Mouse (Mus musculus): ENCODE results near the gene Gprin2. TPM values are rescaled to one million over a fixed set of nuclear protein-coding genes. Genes with fewer than 3 reads are reported as not detected.

Gene Gprin2
- polyA plus RNA-seq, 1 experiment from 2014 or later, result 0.02 TPM

DNA sequence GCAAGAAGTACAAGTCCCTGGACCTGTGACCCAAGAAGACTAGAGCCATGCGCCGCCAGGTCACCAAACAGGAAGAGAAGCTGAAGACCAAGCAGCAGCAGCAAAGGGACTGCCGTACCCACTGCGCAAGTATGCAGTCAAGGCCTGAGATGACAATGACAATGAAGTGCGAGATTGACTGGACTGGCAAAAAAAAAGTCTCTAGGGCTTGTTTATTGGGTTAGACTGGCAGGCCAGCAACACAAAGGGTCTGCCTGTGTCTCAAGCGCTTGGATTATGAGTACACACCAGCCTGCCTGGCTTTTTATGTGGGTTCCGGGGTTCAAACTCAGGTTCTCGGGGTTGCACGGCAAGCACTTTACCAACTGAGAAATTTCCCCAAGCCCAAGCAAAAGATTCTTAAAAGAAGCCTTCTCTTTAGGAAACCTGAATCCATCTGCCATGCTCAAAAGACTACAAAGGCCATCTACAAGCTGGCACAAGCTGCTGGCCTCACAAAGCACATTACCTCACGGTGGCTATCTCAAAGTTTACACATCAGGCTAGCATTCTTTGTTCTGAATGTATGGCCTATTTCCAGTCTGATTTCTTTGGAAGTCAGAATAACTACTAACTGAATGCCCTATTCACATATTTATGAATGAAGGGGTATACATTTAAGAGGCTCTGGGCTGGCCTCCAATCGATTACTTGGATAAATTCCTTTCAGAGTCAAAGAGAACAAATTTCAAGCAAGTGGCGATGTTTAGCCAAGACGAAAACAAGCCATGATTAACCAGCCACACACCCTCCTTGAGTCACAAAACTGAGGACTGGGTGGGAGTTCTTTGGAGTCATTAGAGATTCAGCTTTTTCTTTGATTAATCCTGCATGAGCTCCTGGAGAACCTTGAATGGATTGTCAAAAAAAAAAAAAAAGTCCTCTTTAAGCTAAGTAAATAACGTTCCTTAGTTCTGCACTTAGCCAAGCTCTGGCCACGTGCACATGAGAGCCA lies 61.5 kb downstream of the Gprin2 start:
- Histone ChIP-seq H3K4me2 (ENCODE audit: low read depth, low read length) (no peak overlapping the region), H3K4me1 (ENCODE audit: control insufficient read depth, low read depth, low read length) (no peaks in the 10 kb centered on the region), H3K27ac (ENCODE audit: low read length) (no peak overlapping the region), H3K36me3 (ENCODE audit: control insufficient read depth, insufficient read depth) (no peaks in the 10 kb centered on the region), H3K9ac (ENCODE audit: low read depth, low read length) (no peak overlapping the region), H3K4me3 (ENCODE audit: low read depth, low read length) (no peak overlapping the region), H3K9me3 (replicated peaks; ENCODE audit: control insufficient read depth, low read length) (no peaks in the 10 kb centered on the region), H3K27me3 (ENCODE audit: control insufficient read depth, insufficient read depth, low read depth, low read length) (no peaks in the 10 kb centered on the region)
- 74% methylated on average over 15 of the region's 15 CpGs for WGBS (ENCODE audit: insufficient replicate concordance)
- no peak for ATAC-seq (ENCODE audit: low read depth)

Other genes starting within 250 kb of the Gprin2 start
- 0.04 and 0.05 TPM in 2 replicates for gene Rbp3, start 247.7 kb downstream of the Gprin2 start, polyA plus RNA-seq (2015; fragmentation: Nextera tagmentation; extraction: Ambion mirVana)
- not detected in 2 replicates for gene Zfp488, start 222.9 kb downstream of the Gprin2 start, polyA plus RNA-seq (2015; fragmentation: Nextera tagmentation; extraction: Ambion mirVana)
- gene Gm30083, start 186.5 kb downstream of the Gprin2 start, polyA plus RNA-seq (2015; fragmentation: Nextera tagmentation; extraction: Ambion mirVana), result not detected in 2 replicates
- not detected in 2 replicates for gene Gm5460, start 184.9 kb downstream of the Gprin2 start, polyA plus RNA-seq (2015; fragmentation: Nextera tagmentation; extraction: Ambion mirVana)
- gene Antxrl, start 148.9 kb downstream of the Gprin2 start, polyA plus RNA-seq (2015; fragmentation: Nextera tagmentation; extraction: Ambion mirVana), result not detected in 2 replicates
- 0.07 and 0.08 TPM in 2 replicates for gene Anxa8, start 115.7 kb downstream of the Gprin2 start, polyA plus RNA-seq (2015; fragmentation: Nextera tagmentation; extraction: Ambion mirVana)
- not detected in 2 replicates for gene A630023A22Rik, start 98.9 kb downstream of the Gprin2 start, polyA plus RNA-seq (2015; fragmentation: Nextera tagmentation; extraction: Ambion mirVana)
- gene Npy4r, start 49.2 kb downstream of the Gprin2 start, polyA plus RNA-seq (2015; fragmentation: Nextera tagmentation; extraction: Ambion mirVana), result not detected in 2 replicates
- 0.57 and 0.63 TPM in 2 replicates for gene Syt15, start 17.9 kb upstream of the Gprin2 start, polyA plus RNA-seq (2015; fragmentation: Nextera tagmentation; extraction: Ambion mirVana)
- gene Shld2, start 108.8 kb upstream of the Gprin2 start, polyA plus RNA-seq (2015; fragmentation: Nextera tagmentation; extraction: Ambion mirVana), result 7.6 and 8.3 TPM in 2 replicates
- gene Glud1, start 109.1 kb upstream of the Gprin2 start, polyA plus RNA-seq (2015; fragmentation: Nextera tagmentation; extraction: Ambion mirVana), result 145 and 155 TPM in 2 replicates
- 0.35 and 0.57 TPM in 2 replicates for gene Fam25c, start 153.8 kb upstream of the Gprin2 start, polyA plus RNA-seq (2015; fragmentation: Nextera tagmentation; extraction: Ambion mirVana)
- 0.11 and 0.24 TPM in 2 replicates for gene Sncg, start 173.1 kb upstream of the Gprin2 start, polyA plus RNA-seq (2015; fragmentation: Nextera tagmentation; extraction: Ambion mirVana)
- 3.0 and 3.4 TPM in 2 replicates for gene Mmrn2, start 173.8 kb upstream of the Gprin2 start, polyA plus RNA-seq (2015; fragmentation: Nextera tagmentation; extraction: Ambion mirVana)